Mouse (Mus musculus): ENCODE data around the gene Spns3.

DNA sequence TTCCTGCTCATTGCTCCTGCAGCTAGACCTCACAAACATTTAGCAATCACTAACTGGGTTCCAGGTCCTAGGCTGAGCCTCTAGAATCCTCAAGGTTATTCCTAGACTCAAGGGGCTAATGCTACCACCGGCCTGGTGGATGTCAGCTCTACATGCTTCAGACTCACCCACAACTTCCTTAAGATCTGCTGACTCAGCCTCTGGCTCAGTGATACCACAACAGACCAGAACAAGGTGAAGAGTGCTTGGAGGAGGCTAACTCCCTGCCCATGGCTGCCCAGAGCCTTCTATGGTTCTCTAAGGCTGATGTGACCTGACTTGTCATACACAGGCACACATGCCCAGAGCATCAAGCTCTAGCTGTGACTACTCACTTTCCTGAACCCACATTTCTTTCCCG, 70.8 kb downstream of the Spns3 start:
- TF ChIP-seq CTCF (IDR thresholded peaks at IDR 0.05; ENCODE audit: low read depth) (no peak), EP300 (IDR thresholded peaks at IDR 0.05; ENCODE audit: low read depth) (no peak)
